Mouse (Mus musculus) G1E-ER4 (cell line): ENCODE results near the gene Ust. TPM values are rescaled to one million over a fixed set of nuclear protein-coding genes. Genes with fewer than 3 reads are reported as not detected.

Source experiments
- GATA1 ChIP-seq: IDR thresholded peaks from one replicate; pipeline ENCODE4 v1.8.0; 2012; ENCODE audit warnings: low read length, inconsistent platforms
- polyA plus RNA-seq: library from polyadenylated mRNA; stranded (reverse); fragments of >175 nt; gene quantifications from 2 replicates; pipeline ENCODE4 v1.2.3, GENCODE M21; 2012

Gene Ust
- polyA plus RNA-seq, 1 experiment, result not detected

- TF ChIP-seq GATA1, result no peak
Measured at GRCm38 (mm10) chr10:8227705-8228374, 290.8 kb downstream of the Ust start.

- no peak for TF ChIP-seq GATA1
Measured at GRCm38 (mm10) chr10:8226650-8227049, 292.0 kb downstream of the Ust start.

- no peak for TF ChIP-seq GATA1
Measured at GRCm38 (mm10) chr10:8224641-8225040, 294.0 kb downstream of the Ust start.

GRCm38 (mm10) chr10:8224046-8224445, 294.6 kb downstream of the Ust start:
- no peak for TF ChIP-seq GATA1

- TF ChIP-seq GATA1, result no peak
Measured at GRCm38 (mm10) chr10:8216946-8217345, 301.7 kb downstream of the Ust start.

GRCm38 (mm10) chr10:8215181-8215580, 303.4 kb downstream of the Ust start:
- no peak for TF ChIP-seq GATA1

GRCm38 (mm10) chr10:8213906-8214421, 304.7 kb downstream of the Ust start:
- TF ChIP-seq GATA1, result no peak

GRCm38 (mm10) chr10:8213266-8213905, 305.2 kb downstream of the Ust start:
- no peak for TF ChIP-seq GATA1

GRCm38 (mm10) chr10:8212611-8213226, 305.9 kb downstream of the Ust start:
- TF ChIP-seq GATA1, result no peak

- TF ChIP-seq GATA1, result no peak
Measured at GRCm38 (mm10) chr10:8211694-8212093, 306.9 kb downstream of the Ust start.

- TF ChIP-seq GATA1, result no peak
Measured at GRCm38 (mm10) chr10:8210366-8210765, 308.3 kb downstream of the Ust start.

- no peak for TF ChIP-seq GATA1
Measured at GRCm38 (mm10) chr10:8207358-8207757, 311.3 kb downstream of the Ust start.

- no peak for TF ChIP-seq GATA1
Measured at GRCm38 (mm10) chr10:8203681-8204080, 314.9 kb downstream of the Ust start.

- TF ChIP-seq GATA1, result no peak
Measured at GRCm38 (mm10) chr10:8199816-8200215, 318.8 kb downstream of the Ust start.

- TF ChIP-seq GATA1, result no peak
Measured at GRCm38 (mm10) chr10:8199026-8199756, 319.4 kb downstream of the Ust start.

GRCm38 (mm10) chr10:8197661-8198060, 321.0 kb downstream of the Ust start:
- no peak for TF ChIP-seq GATA1
